In genomic region chr3:98211301-98212081, GRCm38 (mm10) we compare ENCODE assay signal across 11 mouse cellular contexts. TPM values are rescaled to one million over a fixed set of nuclear protein-coding genes. Genes with fewer than 3 reads are reported as not detected.
A peak's percentile ranks its signal among the peaks of the same experiment; 100 is the strongest.
DNase-seq lines count a peak whose midpoint lies in the region.
"Had no signal": no experiment of that assay in that cellular context is flagged by ENCODE, and none has a peak within 500 bp of the region (broad histone marks: within the 10 kb centered on the region; RNA-seq: fewer than 3 reads in every experiment).

No protein-coding gene starts in this region.

- intact Hi-C loops in gastrocnemius, postnatal 14 days (cut with DNase I; ENCODE audit: low total_unique reads) = no loop called here

- DNase-seq in cerebellum, postnatal 10 days = peak; percentile 47 to 63
- DNase-seq in cerebellum, postnatal 36 days = no peak
- peak; percentile 14 to 37 for DNase-seq in frontal cortex, postnatal 25 days (ENCODE audit: low spot score in 2 of 2)
- peak; percentile 59 to 82 for DNase-seq in left cerebral cortex, adult 9 months (ENCODE audit: low spot score in 2 of 2)
- peak; percentile 73 to 81 for DNase-seq in right cerebral cortex, adult 2 months (ENCODE audit: low spot score in 2 of 2)
- DNase-seq in gastrocnemius, postnatal 10 days = no peak
- no peak for DNase-seq in gastrocnemius, postnatal 14 days
- no peak for DNase-seq in kidney, postnatal 4 days
- DNase-seq: lung, postnatal 14 days had no signal

RNA-seq across cellular contexts. Expression of gene Reg4, which starts 10.5 kb away (rescaled TPM):
- total RNA-seq in gastrocnemius, postnatal 10 days (2021) = not detected
- total RNA-seq in gastrocnemius, postnatal 14 days (2021) = not detected
- total RNA-seq: hematopoietic stem cell, adult 5-6 weeks; neutrophil, adult 5-6 weeks had no signal

RNA-seq across cellular contexts. Expression of gene Adam30, which starts 51.1 kb away (rescaled TPM):
- not detected for total RNA-seq in gastrocnemius, postnatal 10 days (2021)
- total RNA-seq in gastrocnemius, postnatal 14 days (2021) = not detected

Comparison
In these comparisons a context has a peak if more than half of its experiments do, and no peak if none do; other contexts are left out.
1. DNase-seq: peak in cerebellum, postnatal 10 days (2 of 2), frontal cortex, postnatal 25 days (2 of 2), left cerebral cortex, adult 9 months (2 of 2) and right cerebral cortex, adult 2 months (2 of 2); none in cerebellum, postnatal 36 days (0 of 2), gastrocnemius, postnatal 10 days (single experiment), gastrocnemius, postnatal 14 days (single experiment) and kidney, postnatal 4 days (0 of 2).